Mouse (Mus musculus) left cerebral cortex, postnatal 10 days (tissue): ENCODE measurements around the gene Atxn1. TPM values are rescaled to one million over a fixed set of nuclear protein-coding genes. Genes with fewer than 3 reads are reported as not detected.

Experiments
- DNase-seq, 2 experiments: peaks; one replicate each; pipeline ENCODE4 v3.0.0; 2021 to 2022; ENCODE audit warnings: low spot score in 2 of 2, mixed read lengths in 1 of 2; ENCODE audit errors: extremely low spot score in 1 of 2
- intact Hi-C: fragments of 180-260 bp; cut with DNase I; formaldehyde crosslinking; loops from one replicate; pipeline ENCODE4 v1.15.1; 2025
- total RNA-seq, 2 experiments: library from RNA; stranded (reverse); gene quantifications; 2 replicates each; pipeline ENCODE4 v1.2.3; 2021

Atxn1 gene
- total RNA-seq, 2 experiments from 2014 or later = 149 to 152 TPM

DNA sequence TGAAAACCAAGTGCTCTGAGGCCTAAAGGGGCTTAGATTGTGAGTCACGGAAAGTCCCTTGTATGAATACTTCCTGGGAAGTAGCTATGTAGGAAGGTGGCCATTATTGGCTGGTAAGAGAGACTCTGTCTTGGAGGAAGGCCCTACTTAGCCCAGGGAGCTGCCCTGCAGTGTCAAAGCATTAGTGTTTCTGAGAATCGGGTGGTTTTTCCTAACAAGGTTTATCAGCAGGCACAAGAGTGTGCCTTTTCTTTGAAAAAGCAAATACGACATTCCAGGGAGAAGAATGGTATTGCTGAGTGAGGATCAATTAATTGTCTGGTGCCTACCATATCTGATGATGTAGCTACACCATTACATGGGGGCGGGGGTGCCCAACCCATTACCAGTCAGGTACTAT is 417.9 kb downstream of the Atxn1 start:
- DNase-seq = no peak
- intact Hi-C loops = no loop called here

DNA sequence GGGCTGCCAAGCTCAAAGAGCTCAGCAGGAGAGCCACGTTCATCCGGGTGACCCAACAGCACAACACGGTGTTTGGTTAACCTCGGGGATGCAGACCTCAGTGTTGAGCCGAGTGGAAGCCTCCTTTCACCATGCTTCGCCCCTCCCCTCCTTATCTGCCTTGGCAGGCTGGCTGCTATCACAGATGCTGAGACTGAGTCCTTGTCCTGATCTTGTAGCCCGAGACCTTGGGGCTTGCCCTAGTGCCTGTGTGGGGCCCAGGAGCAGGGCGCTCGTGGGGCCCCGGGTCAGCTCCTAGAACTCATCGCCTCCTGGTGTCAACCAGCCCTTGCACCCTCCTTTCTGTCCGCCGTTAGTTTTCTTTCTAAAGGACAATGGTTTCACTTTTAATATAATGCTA is 418.8 kb downstream of the Atxn1 start:
- intact Hi-C loops = no loop called here
- DNase-seq = no peak

GRCm38 (mm10) chr13:45539205-45539568 is 425.6 kb downstream of the Atxn1 start:
- intact Hi-C loops = loop anchor here (5.0 kb wide), 2 partner anchors 423 to 718 kb away; no protein-coding TSS in a partner anchor
- DNase-seq = peak; percentile 79 to 87

DNA sequence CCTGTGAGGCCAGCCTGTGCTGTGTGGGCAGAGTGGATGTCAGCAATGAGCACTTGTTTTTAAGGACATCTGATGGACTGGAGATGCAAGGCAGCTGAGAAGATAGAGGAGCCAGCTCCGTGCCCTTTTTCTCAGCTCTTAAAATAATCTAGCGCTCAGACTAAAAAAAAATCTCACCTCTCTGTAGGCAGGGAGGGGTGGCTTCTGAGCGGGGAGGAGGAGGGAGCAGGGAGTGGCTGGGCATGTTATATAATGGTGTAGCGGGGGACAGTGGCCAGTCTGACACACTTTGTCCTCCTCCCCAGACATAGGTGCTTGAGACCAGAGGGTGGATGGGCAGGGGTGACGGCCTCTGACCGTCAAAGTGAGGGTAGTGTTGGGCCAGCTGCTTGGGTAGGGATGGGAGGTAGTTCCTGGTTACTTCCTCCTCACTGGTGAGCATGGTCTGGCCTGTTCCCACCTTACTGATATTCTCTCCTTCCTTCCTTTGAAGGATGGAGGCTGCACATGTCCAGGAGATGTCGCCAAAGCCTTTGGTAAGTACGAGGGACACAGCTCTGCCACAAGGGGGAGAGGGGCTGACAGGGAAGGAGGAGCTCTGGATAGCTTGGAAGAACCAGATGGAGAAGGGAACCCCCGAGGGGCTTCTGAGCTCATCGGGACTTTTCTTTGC is 426.1 kb downstream of the Atxn1 start:
- peak; percentile 78 to 86 for DNase-seq

DNA sequence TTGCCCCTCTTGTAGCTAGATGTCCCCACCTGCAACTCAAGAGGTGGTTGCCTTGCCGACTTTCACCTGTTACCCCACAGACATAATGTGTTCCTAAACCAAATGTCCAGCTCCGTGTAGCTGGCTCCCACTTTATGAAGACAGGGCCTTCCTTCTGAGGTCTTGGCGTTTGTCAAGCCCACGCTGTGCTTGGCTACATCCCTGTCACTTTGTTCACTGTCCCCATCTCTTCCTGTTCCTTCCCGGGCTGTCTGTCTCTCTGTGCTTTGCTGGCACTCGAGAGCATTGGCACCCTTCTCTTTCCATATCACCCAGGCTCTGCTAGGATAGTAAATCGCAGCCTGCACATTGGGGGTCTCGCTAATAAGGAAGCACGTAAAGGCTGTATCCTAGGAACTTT is 426.7 kb downstream of the Atxn1 start:
- intact Hi-C loops = loop anchor here (5.0 kb wide), 2 partner anchors 424 to 719 kb away; no protein-coding TSS in a partner anchor
- DNase-seq = no peak

More for the DNA sequence above, 426.1 kb downstream of the Atxn1 start:
- intact Hi-C loops = loop anchor here (5.0 kb wide), 2 partner anchors 424 to 719 kb away; no protein-coding TSS in a partner anchor

GRCm38 (mm10) chr13:45537110-45537509 is 427.7 kb downstream of the Atxn1 start:
- DNase-seq = no peak
- intact Hi-C loops = loop anchor here (5.0 kb wide), 2 partner anchors 425 to 720 kb away; no protein-coding TSS in a partner anchor

DNA sequence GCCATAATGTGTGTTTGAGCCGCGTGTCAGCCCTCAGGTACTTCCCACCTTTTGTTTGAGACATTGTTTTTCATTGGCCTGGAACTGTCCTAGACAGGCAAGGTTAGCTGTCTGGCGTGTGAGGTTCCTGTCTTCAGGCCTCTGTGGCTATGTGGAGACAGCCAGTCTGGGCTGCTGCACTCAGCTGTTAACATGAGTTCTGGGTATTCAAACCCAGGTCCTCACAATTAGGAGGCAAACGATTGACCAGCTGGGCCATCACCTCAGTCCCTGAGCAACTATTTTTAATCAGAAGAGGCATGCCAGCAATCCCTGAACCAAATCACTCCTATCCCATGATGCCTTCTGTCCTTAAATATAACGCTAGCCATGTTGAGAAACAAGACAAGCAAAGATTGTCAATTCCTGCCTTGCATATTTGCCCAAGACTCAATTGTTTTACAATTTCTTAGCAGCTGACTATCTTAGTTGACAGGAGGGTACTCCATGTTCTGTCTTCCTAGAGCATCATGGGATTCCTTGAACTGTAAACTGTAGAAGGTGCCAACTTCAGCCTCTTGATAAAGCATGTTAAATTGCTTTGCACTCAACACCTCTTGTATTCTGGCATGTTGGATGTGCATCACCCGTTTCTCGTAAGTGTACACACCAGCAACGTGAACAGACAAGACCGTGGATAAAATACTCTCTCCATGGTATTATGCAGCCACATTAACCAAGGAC is 428.9 kb downstream of the Atxn1 start:
- intact Hi-C loops = loop anchor here (5.0 kb wide), 2 partner anchors 426 to 721 kb away; no protein-coding TSS in a partner anchor
- DNase-seq = no peak

DNA sequence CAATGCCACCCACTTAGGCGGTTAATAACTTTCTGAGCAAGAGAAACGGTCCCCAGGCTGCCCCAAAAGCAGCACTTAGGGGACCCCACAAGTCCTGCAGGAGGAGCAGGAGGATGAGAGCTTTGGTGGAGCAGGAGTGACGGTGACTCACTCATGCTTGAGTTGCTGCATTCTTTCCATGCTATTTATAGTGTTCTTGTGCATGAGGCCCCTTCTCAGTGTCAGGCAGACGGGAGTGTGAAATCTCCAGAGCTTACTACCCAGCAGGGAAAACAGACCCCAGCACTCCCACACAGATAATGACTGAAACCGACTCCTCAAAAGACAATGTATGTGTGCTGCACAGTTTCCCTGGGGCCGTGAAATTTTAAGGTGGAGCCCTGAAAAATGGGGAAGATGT is 434.1 kb downstream of the Atxn1 start:
- DNase-seq = no peak

DNA sequence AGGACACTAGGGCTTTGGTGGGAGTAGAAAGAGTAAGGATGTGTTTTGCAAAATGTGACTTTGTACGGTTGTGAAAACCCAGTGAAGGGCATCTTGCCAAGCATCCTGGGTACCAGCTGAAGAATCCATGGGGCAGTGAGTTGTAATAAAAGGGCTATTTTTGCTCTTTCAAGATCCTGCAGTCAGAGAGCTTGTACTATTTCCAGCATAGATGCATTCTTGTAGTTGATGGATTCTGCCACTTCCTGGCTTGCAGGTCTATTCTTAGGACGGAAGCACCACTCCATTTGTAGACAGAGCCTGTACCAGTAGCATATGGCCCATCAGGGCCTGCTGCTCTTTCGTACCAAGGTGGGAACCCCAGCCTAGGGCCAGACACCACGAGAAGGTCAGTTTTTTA is 436.0 kb downstream of the Atxn1 start:
- intact Hi-C loops = no loop called here
- no peak for DNase-seq

More for the DNA sequence above, 434.1 kb downstream of the Atxn1 start:
- intact Hi-C loops = no loop called here

- DNase-seq = no peak
- intact Hi-C loops = no loop called here
Observed at GRCm38 (mm10) chr13:45527232-45527964, 437.4 kb downstream of the Atxn1 start.

GRCm38 (mm10) chr13:45526230-45526629 is 438.6 kb downstream of the Atxn1 start:
- intact Hi-C loops = no loop called here
- DNase-seq = no peak

GRCm38 (mm10) chr13:45524791-45525435 is 439.9 kb downstream of the Atxn1 start:
- no peak for DNase-seq
- intact Hi-C loops = no loop called here

- intact Hi-C loops = no loop called here
- DNase-seq = no peak
Observed at GRCm38 (mm10) chr13:45524305-45524704, 440.5 kb downstream of the Atxn1 start.

GRCm38 (mm10) chr13:45516501-45517393 is 448.1 kb downstream of the Atxn1 start:
- DNase-seq = peak in 1 of 2 experiments; percentile 63
- intact Hi-C loops = no loop called here

- DNase-seq = no peak
- intact Hi-C loops = no loop called here
Observed at GRCm38 (mm10) chr13:45514832-45515422, 449.9 kb downstream of the Atxn1 start.

DNA sequence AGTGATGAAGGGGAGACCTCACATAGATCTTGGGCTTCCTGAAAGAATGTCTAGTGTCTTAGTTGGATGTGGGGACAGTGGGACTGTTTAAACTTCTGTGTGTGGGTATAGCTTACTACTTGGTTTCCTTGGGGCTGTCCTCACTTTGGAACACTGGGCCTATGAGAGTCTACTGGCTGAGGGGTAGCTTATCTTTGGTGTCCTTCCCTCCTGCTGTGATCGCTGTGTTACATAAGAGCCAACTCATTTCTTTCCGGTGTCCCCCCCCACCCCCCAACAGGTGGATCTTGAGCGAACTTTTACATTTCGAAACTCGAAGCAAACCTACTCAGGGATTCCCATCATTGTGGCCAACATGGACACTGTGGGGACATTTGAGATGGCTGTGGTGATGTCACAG is 450.7 kb downstream of the Atxn1 start:
- no peak for DNase-seq
- intact Hi-C loops = no loop called here

GRCm38 (mm10) chr13:45513009-45513984 is 451.5 kb downstream of the Atxn1 start:
- intact Hi-C loops = no loop called here
- no peak for DNase-seq
